Mouse (Mus musculus) neural tube, embryonic 15.5 days (tissue): ENCODE measurements at regions not wholly inside any gene's neighbourhood (a gene's known extent, or its start where the extent isn't known, plus 50 kb on each side); places are given as distances from the start of the nearest gene placed in this dataset.
A peak's percentile ranks its signal among the peaks of the same experiment; 100 is the strongest.
"Not testable (repeated sequence)": the region's sequence is repeated elsewhere in the genome, so short reads cannot be mapped to it uniquely, and the experiment has no call there.

Experiments used
- ATAC-seq: fragments of 200-750 bp; cut with Nextera tagmentation; 2 replicates; pipeline ENCODE4 v1.8.0; 2017; ENCODE audit warnings: mild to moderate bottlenecking, moderate TSS enrichment, moderate library complexity; ENCODE audit not compliant: low FRiP score
- H3K27ac ChIP-seq: fragments of 300-500 bp; sonication (generic); replicated peaks from 2 replicates; pipeline ENCODE4 v1.5.1; 2015; ENCODE audit warnings: mild to moderate bottlenecking, inconsistent platforms
- H3K27me3 ChIP-seq: fragments of 300-500 bp; sonication (generic); replicated peaks from 2 replicates; pipeline ENCODE4 v1.6.1; 2015; ENCODE audit warnings: inconsistent platforms
- H3K36me3 ChIP-seq: fragments of 300-500 bp; sonication (generic); 2 replicates; pipeline ENCODE4 v1.6.1; 2015; ENCODE audit warnings: inconsistent platforms
- H3K4me1 ChIP-seq: fragments of 300-500 bp; sonication (generic); 2 replicates; pipeline ENCODE4 v1.6.1; 2015; ENCODE audit warnings: inconsistent platforms
- H3K4me2 ChIP-seq: fragments of 300-500 bp; sonication (generic); 2 replicates; pipeline ENCODE4 v1.6.1; 2015; ENCODE audit warnings: inconsistent platforms, mild to moderate bottlenecking, moderate library complexity
- H3K4me3 ChIP-seq: fragments of 300-500 bp; sonication (generic); replicated peaks from 2 replicates; pipeline ENCODE4 v1.5.1; 2015; ENCODE audit warnings: mild to moderate bottlenecking, inconsistent platforms
- H3K9ac ChIP-seq: fragments of 300-500 bp; sonication (generic); replicated peaks from 2 replicates; pipeline ENCODE4 v1.6.1; 2015; ENCODE audit warnings: mild to moderate bottlenecking, inconsistent platforms
- H3K9me3 ChIP-seq: fragments of 300-500 bp; sonication (generic); replicated peaks from 2 replicates; pipeline ENCODE4 v1.6.1; 2016; ENCODE audit warnings: inconsistent platforms
- WGBS: fragments of 180-500 bp; shearing (Covaris S2); methylation state at CpG from one replicate; pipeline ENCODE4 v1.1.7; 2015; ENCODE audit warnings: mixed read lengths; 5-methylcytosine and 5-hydroxymethylcytosine counted together

DNA sequence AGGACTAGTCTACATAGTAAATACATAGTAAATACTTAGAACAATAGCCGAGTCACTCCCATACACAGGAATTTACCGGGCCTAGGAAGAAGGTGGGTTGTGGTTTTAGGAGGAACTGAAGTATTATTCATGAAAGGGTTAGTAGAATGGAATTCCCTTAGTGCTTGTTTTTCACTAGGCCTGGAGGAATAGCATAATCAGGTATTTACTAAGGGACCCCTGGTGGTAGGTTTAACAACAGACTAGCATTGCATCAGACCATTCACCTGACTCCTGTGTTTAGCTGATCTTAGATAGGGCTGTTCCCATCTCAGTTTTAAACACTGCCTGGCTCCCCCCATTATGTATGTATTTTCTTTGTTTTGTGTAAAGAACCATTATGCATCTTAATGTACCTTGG is 339.0 kb downstream of the Dync2h1 start:
- WGBS = 88% methylated on average over 2 of the region's 2 CpGs
- H3K27me3 ChIP-seq, ATAC-seq, H3K9ac ChIP-seq, H3K9me3 ChIP-seq, H3K36me3 ChIP-seq, H3K4me2 ChIP-seq, H3K4me3 ChIP-seq, H3K27ac ChIP-seq, H3K4me1 ChIP-seq: not testable (repeated sequence)

DNA sequence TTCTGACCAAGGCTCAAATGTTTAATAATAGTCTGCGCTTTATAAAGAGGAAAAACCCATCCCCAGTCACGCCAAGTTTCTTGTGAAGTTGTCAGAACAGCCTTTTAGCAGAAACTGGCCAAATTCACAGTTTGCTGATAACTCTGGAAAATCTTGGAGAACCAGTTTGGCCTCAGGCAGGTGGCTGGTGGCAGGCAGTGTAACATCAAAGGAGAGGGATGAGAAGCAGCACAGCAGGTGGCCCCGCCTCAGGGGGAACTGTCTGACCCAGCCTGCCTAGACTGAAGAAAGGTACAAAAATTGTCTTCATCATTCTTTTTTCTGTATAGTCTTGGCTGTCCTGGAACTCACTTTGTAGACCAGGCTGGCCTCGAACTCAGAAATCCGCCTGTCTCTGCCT is 349.3 kb downstream of the Dync2h1 start:
- not testable (repeated sequence) for H3K36me3 ChIP-seq, H3K4me3 ChIP-seq, H3K4me1 ChIP-seq, H3K27me3 ChIP-seq, H3K4me2 ChIP-seq, H3K9ac ChIP-seq, H3K9me3 ChIP-seq, ATAC-seq, H3K27ac ChIP-seq
- 85% methylated on average over 5 of the region's 5 CpGs for WGBS

DNA sequence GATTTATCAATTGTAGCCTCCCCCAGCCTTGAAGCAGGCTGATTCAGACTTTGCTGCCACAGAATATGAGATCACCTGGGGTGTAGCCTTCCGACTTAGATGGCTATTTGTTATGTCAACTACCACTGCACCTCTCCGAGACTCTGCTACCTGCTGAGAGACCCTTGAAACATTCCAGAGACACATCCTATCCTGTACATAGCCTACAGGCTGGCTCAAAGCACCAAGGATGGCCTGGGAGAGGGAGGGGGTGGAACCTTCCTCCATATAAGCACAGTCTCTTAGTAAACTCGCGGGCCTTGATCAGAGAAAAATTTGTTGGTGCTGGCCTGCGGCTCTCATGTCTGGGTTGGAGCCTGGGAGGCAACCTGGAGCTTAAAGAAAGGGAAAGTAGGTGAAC is 349.8 kb downstream of the Dync2h1 start:
- Histone ChIP-seq H3K36me3 (no peaks in the 10 kb centered on the region), H3K9me3 (no peaks in the 10 kb centered on the region), H3K4me1 (no peaks in the 10 kb centered on the region), H3K9ac (no peak overlapping the region), H3K4me3 (no peak overlapping the region), H3K27me3 (no peaks in the 10 kb centered on the region), H3K4me2 (no peak overlapping the region), H3K27ac (no peak overlapping the region)
- 81% methylated on average over 5 of the region's 5 CpGs for WGBS
- no peak for ATAC-seq

DNA sequence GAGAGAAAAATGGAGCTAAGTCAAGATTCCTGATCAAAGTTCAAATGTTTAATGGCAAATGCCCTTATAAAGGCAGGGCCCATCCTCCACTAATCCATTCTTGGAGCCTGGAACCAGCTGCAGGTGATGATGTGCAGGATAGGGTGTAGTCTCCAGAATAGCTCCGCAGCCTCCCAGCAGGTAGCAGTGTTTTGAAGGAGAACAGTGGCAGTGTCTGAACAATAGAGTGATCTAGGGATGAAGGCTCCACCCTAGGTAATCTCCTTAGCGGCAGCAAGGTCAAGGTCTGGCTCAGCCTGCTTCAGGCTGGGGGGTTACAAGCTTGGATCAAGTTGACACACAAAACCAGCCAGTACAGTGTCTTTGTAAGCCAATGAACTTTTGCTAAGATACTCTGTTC is 351.4 kb downstream of the Dync2h1 start:
- Histone ChIP-seq H3K4me2 (no peak overlapping the region), H3K27ac (no peak overlapping the region), H3K36me3 (no peaks in the 10 kb centered on the region), H3K4me3 (no peak overlapping the region), H3K27me3 (no peaks in the 10 kb centered on the region), H3K9me3 (no peaks in the 10 kb centered on the region), H3K9ac (no peak overlapping the region), H3K4me1 (no peaks in the 10 kb centered on the region)
- no peak for ATAC-seq
- WGBS = 54% methylated on average over 2 of the region's 2 CpGs

DNA sequence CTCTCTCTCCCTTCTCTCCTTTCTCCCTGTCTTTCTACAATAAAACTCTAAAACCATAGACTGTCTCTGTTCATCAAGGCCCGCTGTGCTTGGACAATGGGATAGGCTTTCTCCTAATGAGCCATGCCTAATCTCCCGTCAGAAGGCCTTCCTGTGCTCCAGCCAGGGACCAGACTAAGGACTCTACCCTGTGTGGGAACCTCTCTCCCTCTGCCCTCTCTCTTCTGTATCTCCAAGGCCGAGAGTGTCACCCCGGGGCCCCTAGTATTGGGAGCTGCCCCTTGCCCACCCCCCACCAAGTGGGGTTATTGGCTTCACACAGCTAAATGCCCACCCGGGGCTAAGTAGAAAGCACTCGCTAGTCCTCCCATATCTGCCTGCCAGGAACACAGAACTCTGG is 352.6 kb downstream of the Dync2h1 start:
- H3K27me3 ChIP-seq = not testable (repeated sequence)

DNA sequence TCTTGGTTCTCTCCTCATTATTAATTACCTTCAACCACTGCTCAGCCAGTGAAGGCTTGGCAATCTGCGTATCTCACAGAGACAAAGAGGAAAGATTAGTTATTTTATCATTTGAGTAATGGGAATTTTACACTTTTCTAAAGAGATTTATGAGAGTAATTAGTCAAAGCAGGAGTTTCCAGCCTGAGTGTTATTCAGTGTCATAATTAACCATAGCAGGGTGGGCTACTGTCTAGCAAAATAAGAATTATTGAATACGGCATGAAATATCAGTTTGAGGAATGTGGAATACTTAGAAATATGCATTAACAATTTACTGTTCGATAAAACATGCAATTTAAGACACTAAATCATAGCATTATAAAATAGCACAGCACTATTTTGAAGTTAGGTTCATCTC is 357.7 kb downstream of the Dync2h1 start:
- Histone ChIP-seq H3K4me2 (no peak overlapping the region), H3K4me3 (no peak overlapping the region), H3K27me3 (no peaks in the 10 kb centered on the region), H3K9me3 (no peaks in the 10 kb centered on the region), H3K27ac (no peak overlapping the region), H3K4me1 (no peaks in the 10 kb centered on the region), H3K36me3 (no peaks in the 10 kb centered on the region), H3K9ac (no peak overlapping the region)
- peak; percentile 45; the same call in 1 of the 2 replicates for ATAC-seq
- whole genome bisulfite sequencing = 80% methylated on average over 3 of the region's 3 CpGs

More for the DNA sequence above, 352.6 kb downstream of the Dync2h1 start:
- WGBS = 50% methylated on average over 6 of the region's 6 CpGs
- H3K36me3 ChIP-seq, H3K9ac ChIP-seq, H3K4me1 ChIP-seq, H3K9me3 ChIP-seq, H3K4me3 ChIP-seq, H3K4me2 ChIP-seq, H3K27ac ChIP-seq, ATAC-seq: not testable (repeated sequence)

DNA sequence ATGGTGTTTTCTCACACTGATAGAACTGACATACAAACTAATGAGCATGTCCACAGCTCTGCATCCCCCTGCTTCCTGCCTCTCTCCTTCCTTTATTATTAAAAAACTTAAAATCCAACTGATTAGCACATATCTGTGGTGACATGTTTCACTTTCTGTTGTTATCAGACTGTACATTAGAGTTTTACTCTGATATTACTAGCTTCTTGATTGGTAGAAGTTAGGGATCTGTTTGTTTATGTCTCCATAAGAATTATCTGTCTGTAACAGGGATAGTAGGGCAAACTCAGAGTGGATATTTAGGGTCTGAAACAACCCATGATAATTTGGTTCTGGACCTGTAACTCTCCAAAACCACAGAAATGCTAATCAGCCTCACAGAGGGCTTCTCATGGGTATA is 358.6 kb downstream of the Dync2h1 start:
- Histone ChIP-seq H3K9me3 (no peaks in the 10 kb centered on the region), H3K27me3 (no peaks in the 10 kb centered on the region), H3K4me1 (no peaks in the 10 kb centered on the region), H3K27ac (no peak overlapping the region), H3K4me3 (no peak overlapping the region), H3K4me2 (no peak overlapping the region), H3K9ac (no peak overlapping the region), H3K36me3 (no peaks in the 10 kb centered on the region)
- no peak for ATAC-seq

DNA sequence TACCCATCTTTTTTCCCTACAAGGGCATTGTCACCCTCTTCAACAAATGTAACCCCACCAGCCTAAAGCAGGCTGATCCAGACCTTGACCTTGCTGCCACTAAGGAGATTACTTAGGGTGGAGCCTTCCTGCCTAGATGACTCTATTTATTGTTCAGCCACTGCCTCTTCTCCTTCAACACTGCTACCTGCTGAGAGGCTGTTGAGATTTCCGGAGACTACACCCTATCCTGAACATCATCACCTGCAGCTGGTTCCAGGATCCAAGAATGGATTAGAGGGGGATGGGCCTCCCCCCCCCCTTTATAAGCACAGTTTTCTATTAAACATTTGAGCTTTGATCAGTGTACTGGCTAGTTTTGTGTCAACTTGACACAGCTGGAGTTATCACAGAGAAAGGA is 360.3 kb downstream of the Dync2h1 start:
- H3K27ac ChIP-seq, H3K36me3 ChIP-seq, ATAC-seq, H3K27me3 ChIP-seq, H3K9me3 ChIP-seq, H3K4me2 ChIP-seq, H3K4me3 ChIP-seq, H3K9ac ChIP-seq, H3K4me1 ChIP-seq: not testable (repeated sequence)
- 71% methylated on average over 1 of the region's 1 CpGs for WGBS

DNA sequence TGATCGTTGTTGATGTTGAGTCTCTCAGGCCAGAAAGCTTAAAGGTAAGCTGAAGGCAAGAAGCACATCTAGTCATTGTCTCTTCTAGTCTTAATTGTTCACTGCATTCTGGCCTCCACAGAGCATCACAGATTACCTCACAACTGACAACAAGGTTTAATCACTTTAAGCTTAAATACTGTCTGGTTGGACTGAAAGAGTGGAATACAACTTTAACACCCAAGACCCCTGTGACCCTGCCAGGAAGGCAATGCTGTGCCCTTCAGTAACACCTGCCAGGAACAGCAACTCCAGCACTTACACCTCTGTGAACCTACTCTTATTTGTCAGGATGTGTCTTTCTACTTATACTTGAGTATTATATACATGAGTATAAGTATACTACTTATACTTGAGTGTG is 360.7 kb downstream of the Dync2h1 start:
- Histone ChIP-seq H3K27ac (no peak overlapping the region), H3K4me1 (no peaks in the 10 kb centered on the region), H3K36me3 (no peaks in the 10 kb centered on the region), H3K9ac (no peak overlapping the region), H3K27me3 (no peaks in the 10 kb centered on the region), H3K9me3 (no peaks in the 10 kb centered on the region), H3K4me2 (no peak overlapping the region), H3K4me3 (no peak overlapping the region)
- ATAC-seq = no peak
- WGBS = 85% methylated on average over 1 of the region's 1 CpGs

DNA sequence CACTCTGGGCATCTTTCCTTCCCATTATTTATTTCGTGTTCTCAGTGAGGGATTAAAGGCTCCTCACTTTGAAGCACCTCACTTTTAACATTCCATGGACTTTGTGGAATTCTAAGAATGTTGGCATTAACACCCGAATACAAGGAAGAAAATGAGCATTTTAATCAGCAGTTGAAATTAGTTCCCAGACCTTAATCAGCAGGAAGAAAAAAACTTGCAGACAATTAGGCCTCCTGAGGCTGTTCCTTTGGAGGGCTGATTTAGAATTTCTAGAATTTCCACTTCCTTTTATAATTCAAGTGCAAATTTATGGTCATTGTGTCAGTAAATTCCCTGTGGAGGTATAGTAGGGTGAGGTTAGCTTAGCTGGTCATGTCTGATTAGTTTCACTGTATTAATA is 407.6 kb downstream of the Dync2h1 start:
- WGBS = 61% methylated on average over 2 of the region's 2 CpGs
- ATAC-seq = no peak
- H3K4me1 ChIP-seq = no peaks in the 10 kb centered on the region

DNA sequence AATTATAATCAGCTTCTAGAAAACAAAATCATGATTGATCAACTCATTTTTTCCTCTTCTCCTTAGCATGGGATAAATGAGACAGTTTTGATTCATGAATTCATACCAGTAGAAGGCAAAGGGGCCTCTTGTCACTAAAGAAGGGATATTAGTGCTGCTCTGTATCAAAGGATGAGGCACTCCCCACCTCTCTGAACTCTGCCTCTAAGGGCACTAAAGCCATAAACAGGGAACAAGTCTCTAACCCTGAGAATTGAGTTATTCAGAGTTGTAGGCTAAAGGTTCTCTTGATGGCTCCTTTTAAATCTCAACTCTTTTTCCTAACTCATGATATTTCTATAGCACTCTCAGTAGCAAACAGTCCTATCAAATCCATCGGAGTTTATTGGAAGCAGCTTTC is 442.8 kb downstream of the Dync2h1 start:
- no peak overlapping the region for H3K4me2 ChIP-seq
- H3K9ac ChIP-seq = no peak overlapping the region
- 51% methylated on average over 1 of the region's 1 CpGs for WGBS
- no peak overlapping the region for H3K27ac ChIP-seq
- no peaks in the 10 kb centered on the region for H3K4me1 ChIP-seq
- no peak for ATAC-seq
- H3K36me3 ChIP-seq = no peaks in the 10 kb centered on the region
- no peaks in the 10 kb centered on the region for H3K9me3 ChIP-seq
- no peak overlapping the region for H3K4me3 ChIP-seq
- H3K27me3 ChIP-seq = no peaks in the 10 kb centered on the region

More for the DNA sequence above, 407.6 kb downstream of the Dync2h1 start:
- H3K9ac ChIP-seq = no peak overlapping the region
- H3K27ac ChIP-seq = no peak overlapping the region
- no peak overlapping the region for H3K4me2 ChIP-seq
- no peaks in the 10 kb centered on the region for H3K36me3 ChIP-seq
- no peak overlapping the region for H3K4me3 ChIP-seq
- H3K27me3 ChIP-seq = no peaks in the 10 kb centered on the region
- H3K9me3 ChIP-seq = no peaks in the 10 kb centered on the region

DNA sequence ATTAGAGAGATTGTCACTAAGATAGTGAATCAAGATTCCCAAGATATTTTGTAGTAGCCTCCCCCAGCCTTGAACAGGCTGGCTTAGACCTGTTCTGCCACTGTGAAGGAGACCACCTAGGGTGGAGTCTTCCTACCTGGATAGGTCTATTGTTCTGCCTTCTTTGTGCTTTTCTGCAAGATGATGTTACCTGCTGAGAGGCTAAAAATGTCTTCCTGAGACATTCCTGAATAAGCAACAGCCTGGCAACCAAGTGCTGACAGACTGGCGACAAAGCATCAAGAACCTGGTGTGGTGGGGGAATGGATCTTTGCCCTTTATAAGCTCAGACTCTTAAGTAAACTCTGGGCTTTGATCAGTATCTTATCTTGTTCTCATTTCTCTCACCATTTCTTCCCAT is 447.8 kb downstream of the Dync2h1 start:
- Histone ChIP-seq H3K4me3 (no peak overlapping the region), H3K27me3 (no peaks in the 10 kb centered on the region), H3K9me3 (no peaks in the 10 kb centered on the region), H3K9ac (no peak overlapping the region), H3K4me1 (no peaks in the 10 kb centered on the region), H3K27ac (no peak overlapping the region), H3K4me2 (no peak overlapping the region), H3K36me3 (no peaks in the 10 kb centered on the region)
- 93% methylated on average over 1 of the region's 1 CpGs for WGBS
- no peak for ATAC-seq

DNA sequence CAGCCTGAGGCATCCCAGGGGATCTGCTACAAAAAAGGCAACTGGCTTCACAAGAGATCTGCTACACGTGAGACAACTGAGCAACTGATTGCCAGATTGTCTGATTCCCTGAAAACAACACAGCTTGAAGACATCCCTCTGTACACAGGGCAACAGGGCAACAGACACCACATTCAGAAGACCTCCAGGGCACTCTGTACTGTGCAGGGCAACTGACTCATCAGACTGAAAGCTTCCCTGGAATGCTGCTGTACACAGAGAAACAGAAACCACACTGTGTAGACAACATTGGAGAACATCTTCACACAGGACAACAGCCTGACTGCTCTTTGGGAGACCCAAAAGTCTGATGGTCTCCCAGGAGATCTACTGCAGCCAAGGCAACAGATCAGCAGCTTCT is 456.8 kb upstream of the Ddi1 start:
- no peaks in the 10 kb centered on the region for H3K36me3 ChIP-seq

More for the DNA sequence above, 456.8 kb upstream of the Ddi1 start:
- Histone ChIP-seq H3K4me2 (no peak overlapping the region), H3K4me1 (no peaks in the 10 kb centered on the region), H3K9me3 (no peaks in the 10 kb centered on the region), H3K27me3 (no peaks in the 10 kb centered on the region), H3K27ac (no peak overlapping the region), H3K4me3 (no peak overlapping the region), H3K9ac (no peak overlapping the region)
- 61% methylated on average over 1 of the region's 1 CpGs for WGBS
- no peak for ATAC-seq
